Mouse (Mus musculus): ENCODE data around the gene Cyp4b1.
A peak's percentile ranks its signal among the peaks of the same experiment; 100 is the strongest.
"Not testable (repeated sequence)": the region's sequence is repeated elsewhere in the genome, so short reads cannot be mapped to it uniquely, and the experiment has no call there.

Cyp4b1 gene

DNA sequence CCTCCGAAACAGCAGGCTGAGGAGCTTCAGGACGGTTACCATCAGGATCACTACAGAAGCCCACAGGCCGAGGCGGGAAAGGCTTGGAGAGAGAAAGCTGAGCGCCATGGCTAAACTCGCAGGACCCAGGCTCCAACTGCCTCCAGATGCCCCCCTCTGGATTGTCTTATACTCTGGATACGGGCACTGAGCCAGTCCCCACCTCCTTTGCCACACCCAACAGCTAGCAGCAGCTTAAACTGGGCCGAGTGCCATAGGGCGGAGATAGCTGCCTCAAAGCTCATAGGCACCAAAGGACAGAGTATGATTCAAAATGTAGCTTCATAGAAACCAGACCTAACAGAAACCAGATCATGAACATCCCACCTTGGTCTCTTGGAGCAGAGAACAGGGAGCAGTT, at the start of gene Cyp4b1:
Gene Cyp4b1, minus strand, starts transcription at position 144 of the 400 bp plus-strand sequence.
- DNase-seq = no peak

DNA sequence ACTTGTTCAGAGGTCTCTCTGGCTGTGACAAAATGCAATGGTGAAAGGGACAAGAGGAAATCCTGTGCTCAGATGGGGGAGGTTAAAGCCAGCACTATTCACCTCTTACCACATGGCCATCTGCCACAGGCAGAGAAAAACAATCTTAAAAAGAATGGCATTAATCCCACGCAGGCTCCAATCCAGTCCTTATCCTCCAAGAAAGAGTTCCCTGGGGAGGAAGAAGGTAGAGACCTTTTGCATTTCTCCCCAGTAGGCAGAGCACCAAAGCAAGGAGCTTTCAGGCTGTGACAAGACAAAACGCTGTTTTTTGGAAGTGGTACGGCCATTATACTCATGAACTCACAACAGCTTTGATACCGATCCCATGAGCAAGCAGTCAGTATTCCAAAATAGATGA, 38.8 kb upstream of the Cyp4b1 start:
- no peak for DNase-seq

DNA sequence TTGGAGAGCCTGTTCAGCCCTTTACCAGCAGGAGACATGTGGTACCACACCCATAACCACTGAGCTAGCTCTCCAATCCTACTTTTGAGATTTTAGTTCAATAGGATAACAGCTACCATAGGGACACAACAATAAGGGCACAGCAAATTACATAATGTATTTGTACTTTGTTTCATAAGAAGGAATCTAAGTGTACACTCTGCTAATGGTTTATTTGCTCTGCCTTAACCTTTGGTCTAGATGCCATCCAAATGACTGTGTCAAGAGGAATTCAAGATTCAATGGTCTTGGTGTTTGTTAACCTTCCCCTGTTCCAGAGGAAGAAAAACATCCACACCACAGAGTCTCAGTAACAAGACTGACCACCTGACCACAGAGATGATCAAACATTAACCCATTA, 11.7 kb upstream of the Cyp4b1 start:
- DNase-seq = no peak

DNA sequence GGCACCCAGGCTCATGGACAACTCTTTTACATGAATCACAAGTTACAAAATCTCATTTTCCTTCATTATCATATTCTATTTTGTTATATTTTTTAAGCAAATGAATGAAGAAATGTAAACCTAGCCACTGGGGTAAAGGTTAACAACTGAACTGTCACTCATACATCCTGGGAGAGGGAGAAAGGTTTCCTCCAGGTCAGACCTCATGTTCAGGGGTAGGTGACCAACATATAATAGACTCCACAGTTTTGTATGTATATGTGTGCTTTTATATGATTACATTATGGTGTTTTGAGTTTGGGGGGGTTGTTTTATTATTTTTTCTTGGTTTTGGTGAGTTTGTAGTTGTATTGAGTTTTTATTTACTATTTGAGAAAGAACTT, 10.3 kb upstream of the Cyp4b1 start:
- DNase-seq = no peak

DNA sequence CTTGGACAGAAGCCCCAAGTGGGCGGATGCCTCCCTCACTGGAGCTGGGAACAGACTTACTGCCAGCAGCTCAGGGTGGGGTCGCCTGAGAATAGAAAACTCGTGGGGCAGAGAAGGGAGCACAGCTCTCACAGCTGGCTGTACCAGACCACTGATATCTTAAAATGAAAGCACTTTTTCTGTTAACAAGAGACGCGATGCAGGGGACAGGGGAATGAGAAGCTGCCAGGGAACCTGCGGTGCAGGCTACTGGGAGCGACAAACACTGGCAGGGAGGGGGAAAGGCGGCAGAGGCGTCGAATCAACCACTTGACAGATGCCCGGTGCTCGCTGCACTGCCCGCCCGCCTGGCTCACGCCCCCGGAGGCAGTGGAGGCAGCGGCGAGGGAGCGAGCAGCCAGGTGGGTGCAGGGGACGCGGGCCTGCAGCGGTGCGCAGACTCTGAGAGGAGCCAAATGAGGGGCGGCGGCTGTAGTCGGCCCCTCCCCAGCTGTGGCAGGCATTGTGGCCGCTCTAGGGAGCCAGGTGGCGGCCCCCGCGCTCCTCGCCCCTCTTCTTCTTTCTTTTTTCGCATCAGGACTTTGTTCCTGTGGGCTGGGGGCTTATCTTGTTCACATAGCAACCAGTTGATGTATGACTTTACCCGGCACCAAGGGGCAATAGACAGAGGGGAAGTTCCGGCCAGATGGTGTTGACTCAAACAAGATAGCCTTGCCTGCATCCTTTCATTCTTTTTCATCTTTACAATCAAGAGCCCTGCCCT, 9.8 kb upstream of the Cyp4b1 start:
- DNase-seq = peak; percentile 34

DNA sequence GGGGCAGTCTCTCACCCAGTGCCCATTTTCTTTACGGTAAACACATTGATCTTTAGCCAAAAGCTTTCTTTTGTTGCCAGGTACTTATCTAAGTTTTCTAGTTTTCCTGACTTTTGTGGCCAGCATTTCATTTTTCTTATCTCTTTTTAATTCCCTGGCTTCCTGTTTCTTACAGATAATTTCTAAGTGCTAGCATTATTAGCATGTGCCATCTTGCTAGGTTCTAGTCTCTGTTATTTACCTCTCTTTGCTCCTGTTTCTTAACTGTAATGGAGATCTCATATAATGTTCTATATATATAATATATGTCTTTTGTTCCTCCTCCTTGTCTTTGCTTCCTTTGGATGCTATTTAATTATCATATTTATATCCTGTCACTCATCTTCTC, 9.0 kb upstream of the Cyp4b1 start:
- DNase-seq = not testable (repeated sequence)

DNA sequence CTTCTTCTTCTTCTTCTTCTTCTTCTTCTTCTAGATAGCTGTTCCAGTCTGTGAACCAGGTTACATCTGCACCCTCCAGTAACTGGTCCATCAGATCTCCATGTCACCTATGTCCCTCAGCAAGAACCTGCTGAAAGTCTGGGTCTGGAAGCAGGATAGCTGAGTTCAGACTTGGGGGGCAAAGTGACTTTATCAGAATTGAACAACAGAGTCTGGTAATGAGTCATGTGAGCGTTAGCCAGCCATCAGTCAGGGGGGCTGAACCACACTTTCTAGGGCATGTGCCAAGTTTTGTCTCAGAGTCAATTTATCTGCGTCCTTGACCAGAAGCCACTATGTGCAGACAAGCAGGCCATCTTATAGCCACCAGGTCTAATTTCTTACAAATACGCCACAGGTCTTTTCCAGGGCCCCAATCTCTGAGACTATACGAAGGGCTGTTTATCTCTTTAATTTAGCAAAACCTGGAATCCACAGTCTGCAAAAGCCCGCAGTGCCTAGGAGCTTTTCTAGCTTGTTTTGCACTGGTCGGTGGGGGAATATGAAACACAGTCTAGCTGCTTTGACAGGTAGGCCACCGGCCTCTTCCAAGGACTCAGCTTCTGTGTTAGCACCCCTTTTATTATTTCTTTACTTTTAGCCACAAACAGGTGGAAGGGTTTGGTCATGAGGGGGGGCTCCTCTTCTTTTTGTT, 8.5 kb upstream of the Cyp4b1 start:
- DNase-seq = not testable (repeated sequence)

DNA sequence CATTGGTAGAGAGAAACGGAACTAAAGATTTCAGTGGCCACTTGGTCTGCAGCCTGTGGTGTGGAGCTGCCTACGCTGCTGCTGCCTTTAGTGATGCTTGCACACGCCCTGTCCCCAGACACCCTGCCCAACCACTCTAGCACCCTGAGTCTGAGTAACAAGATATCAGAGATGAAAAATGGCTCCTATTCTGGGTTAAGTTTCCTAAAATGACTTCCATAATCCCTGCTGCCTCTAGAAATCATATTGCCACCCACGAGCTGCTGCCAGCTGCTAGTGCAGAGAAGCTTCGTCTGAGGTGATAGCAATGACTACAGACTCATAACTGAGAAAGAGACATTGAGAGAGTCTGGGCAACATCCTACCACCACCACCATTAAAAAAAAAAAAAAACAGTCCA, 3.3 kb upstream of the Cyp4b1 start:
- no peak for DNase-seq

DNA sequence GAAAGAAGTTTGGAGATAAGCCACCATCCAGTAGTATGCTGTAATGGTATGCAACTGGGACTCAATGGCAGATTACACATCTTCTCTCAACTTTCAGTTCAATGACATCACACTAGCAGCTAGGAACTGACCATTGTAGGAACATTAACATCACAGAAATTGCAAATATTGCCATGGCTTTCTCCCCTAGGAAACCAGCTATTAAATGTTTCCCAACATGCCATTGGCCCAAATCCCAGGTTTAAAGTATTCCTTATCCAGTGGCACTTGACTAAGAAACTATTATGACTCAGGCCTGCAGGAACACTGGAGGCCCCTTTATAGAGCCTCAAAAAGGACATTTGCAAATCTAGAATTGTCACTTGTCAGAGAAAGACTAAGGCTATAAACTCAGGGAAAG, 1.8 kb upstream of the Cyp4b1 start:
- DNase-seq = no peak

DNA sequence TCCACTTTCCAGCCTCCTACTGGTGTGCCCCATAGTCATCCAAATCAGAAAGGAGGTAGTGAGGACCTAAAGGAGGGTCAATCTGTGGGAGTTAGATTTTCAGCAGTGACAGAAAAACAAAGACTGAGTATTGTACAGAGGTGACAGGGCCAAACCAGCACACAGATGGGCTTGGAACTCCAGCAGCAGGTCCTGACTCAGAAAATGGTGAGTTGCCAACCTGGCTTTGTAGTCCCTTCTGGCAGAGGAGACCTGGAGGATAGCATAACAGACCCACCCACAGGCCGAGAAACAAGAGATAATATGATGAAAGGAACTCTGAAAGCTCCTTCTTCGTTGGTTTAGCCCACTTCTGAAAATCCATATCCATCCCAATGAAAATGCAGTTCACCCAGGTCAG, 1.2 kb upstream of the Cyp4b1 start:
- no peak for DNase-seq

DNA sequence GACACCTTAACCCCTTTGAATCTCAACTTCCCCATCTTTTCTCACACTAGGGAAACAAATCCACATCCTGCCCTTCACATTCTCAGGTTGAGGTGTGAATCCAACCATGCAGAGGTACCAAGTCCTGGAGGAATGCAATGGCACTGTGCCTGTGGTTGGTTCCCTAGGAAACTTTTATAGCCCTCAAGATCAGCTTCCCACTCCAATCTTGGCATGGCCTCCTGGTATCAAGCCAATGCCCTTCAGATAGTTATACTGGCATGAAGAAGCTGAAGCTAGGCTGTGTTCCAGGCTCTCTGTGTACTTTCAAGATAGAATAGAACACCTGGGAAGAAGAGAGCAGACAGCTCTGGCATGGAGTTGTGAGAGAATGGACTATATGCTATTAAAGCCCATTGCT, 2.2 kb downstream of the Cyp4b1 start:
- no peak for DNase-seq

DNA sequence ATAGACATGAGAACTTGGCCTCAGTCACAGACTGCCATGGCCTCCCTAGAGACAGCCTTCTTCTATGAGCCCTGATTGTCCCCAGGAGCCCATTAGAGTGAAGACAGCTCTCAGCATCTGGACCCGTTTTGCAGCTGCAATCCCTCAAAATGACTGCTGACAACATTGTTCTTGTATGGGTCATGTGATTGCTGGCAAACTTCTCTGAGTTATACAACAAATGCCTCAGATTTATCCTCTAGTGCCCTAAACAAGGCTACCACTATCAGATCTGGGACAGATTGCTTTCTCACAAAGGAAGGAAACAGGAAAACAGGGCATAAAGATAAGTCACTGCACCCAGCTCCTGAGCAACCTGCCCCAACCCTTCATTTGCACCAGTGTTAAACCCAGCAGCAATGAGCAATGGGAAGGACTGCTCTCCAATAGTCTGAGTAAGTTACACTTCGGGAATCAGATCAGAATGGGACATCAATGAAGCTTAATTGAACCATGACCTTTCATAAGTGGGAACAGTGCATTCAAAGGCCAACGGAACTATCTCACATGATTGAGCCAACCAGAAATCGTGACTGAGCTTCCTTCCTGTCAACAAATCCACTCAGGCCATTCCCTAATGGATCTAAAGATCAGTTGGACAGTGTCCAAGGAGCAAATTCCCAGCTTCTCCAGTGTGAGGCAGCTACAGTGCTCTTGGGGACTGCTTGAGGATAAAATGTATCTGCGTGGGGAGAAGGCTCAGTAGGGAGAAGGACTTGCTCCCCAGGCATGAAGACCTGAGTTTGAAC, 4.4 kb downstream of the Cyp4b1 start:
- no peak for DNase-seq

DNA sequence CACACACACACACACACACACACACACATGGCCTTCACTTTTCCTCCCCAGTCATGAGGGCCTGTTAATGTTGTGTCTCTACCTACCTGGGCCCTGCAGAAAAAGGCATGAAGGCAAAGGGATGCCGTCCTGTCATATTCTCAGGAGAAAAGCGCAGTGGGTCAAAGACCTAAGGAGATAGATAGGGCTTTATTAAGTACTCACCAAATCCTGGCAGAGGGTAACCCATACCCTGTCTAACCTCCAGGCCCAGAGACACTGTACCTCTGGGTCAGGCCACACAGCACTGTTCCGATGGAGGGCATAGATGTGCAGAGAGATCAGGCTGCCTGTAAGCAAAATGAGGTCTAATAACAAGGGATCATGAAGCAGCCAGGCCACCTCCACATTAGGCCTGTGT, 22.0 kb downstream of the Cyp4b1 start:
- DNase-seq = not testable (repeated sequence)

DNA sequence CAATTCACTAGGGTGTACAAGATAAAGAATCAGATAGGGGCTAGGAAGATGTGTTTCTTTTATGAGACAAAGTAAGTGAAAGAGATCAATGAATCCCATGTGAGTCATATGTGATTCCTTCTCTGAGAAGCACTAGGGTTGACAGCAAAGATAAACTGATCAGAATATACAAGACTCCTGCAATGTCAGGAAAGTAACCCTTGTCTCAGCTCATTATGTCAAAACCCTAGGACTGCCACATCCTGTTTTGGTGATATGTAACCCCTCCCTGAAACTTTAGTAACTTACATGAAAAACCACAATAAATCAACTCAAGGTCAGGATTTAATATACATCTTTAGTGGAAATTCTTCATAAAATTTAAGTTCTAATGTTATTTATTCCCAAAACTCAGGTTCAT, 33.5 kb downstream of the Cyp4b1 start:
- no peak for DNase-seq

DNA sequence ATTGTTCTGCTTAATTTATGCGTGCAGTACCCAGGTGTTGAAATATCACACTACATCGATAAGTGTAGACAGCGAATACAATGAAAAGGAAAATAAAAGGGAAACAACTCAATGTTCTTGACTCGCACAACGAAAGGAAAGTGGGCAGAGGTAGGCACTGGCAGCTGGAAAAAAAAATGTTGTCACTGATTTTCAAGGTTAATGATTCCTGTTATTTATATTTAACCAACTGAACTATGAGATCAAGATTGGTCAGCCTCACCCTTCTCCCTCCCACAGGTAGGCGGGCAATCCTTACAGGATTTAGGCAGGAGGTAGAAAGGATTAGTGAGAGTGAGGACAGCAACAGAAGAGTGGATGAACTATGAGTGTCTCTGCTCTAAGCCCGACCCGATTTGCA, 46.9 kb downstream of the Cyp4b1 start, which contains the start of gene Cyp4a32:
Gene Cyp4a32, plus strand, starts transcription at position 359 of the 400 bp plus-strand sequence.
- DNase-seq = not testable (repeated sequence)

DNA sequence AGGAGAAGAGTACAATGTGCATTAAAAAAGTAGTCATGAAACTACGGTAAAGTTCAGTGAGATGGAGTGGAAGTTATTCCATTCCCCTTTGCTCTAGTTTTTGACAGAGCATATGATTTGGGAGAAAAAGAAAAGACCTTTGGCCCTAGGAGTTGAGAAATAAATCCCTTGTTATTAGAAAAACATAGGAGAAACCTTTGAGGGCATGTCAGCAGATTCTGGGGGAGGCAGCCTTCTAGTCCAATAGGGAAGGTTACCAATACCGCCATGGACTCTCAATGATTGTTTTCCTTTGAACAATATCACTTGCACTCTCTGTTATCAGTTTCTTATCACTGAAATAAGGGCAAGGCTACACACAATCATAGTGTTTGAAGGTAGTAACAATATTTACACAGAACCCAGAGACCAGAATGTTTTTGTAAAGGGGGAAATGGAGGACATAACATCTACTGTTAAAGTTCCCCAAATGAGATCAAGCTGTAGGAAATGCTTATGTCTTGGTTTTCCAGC, 50.6 kb downstream of the Cyp4b1 start:
- DNase-seq = no peak

DNA sequence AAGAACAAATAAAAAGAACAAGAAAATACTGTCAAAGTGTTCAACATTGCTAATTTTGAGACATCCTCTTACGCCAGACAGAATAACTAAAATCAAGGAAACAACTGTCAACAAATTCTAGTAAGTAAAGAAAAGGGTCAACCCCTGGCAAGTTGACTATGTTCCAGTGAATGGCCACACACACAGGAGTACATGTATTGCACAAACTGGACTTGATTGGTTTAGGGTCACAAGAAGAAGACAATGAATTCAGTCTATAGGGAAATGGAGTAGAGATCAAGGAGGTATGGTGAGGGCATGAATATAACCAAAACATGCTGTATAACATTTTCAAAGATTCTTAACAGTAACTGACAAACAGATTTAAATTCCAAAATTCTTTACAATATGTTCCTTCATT, 51.2 kb downstream of the Cyp4b1 start:
- DNase-seq = no peak

DNA sequence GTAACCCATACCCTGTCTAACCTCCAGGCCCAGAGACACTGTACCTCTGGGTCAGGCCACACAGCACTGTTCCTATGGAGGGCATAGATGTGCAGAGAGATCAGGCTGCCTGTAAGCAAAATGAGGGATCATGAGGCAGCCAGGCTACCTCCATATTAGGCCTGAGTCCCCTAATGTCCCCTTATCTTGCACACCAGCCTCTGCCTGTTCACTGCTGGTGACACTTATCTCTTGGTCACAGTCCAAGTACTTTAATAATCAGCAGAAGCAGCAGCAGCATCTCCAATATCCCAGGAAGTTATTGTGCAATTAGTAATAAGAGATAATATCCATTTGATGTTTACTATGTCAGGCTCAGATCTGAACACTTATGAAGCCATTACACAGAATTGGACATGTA, 64.5 kb downstream of the Cyp4b1 start:
- DNase-seq = no peak

DNA sequence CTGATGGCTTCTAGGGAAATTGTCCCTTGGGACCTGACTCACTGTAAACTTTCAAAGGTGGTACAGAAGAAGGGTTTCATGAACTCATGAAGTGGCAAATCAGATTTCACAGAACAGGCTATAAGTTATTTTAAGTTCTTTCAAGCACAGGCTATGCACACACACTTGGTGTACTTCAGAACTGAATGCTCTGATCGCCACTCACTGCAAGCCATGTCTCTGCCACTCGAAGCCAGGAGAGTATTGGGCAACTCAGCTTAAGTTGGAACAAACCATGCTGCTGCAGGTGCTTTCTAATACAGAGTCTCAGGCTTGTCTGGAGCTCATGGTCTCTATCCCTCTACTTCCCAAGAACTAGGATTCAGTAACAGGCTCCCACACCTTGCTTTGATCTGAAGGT, 71.7 kb downstream of the Cyp4b1 start:
- no peak for DNase-seq

DNA sequence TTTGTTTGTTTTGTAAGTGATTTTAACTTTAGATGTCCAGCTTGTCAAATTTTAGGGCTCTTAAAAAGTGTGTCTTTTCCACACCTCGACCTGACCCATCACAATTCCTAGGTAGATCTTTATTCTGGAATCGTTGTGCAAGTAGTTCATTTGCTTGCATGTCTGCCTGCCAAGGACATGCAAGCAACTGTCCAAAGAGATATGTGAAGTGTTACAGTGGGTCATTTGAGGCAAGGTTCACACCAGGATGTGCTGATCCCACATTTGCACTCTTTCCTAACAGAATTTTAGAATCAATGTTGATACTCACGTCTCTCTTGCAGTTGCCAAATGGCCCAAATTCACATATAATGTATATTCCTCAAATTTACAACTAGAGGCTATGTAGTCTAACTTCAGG, 72.3 kb downstream of the Cyp4b1 start:
- DNase-seq = no peak
